Mouse (Mus musculus) CD4-positive, CD25-positive, alpha-beta regulatory T cell, adult 2 months (primary cell): ENCODE measurements around the gene Nab2.

ENCODE experiments used
- DNase-seq: peaks from one replicate; pipeline ENCODE4 v3.0.0-alpha.2; 2012; ENCODE audit warnings: low read depth, low spot score

Gene Nab2

GRCm38 (mm10) chr10:127643553-127644238, 24.7 kb downstream of the Nab2 start:
- peak; percentile 88 for DNase-seq

GRCm38 (mm10) chr10:127642772-127643552, 25.4 kb downstream of the Nab2 start, which contains the start of gene Stat6:
Stat6 (plus strand) TSS chr10:127642986.
- DNase-seq: peak; percentile 91

GRCm38 (mm10) chr10:127641861-127642771, 26.3 kb downstream of the Nab2 start:
- peak; percentile 93 for DNase-seq

GRCm38 (mm10) chr10:127640421-127640820, 27.9 kb downstream of the Nab2 start:
- no peak for DNase-seq

GRCm38 (mm10) chr10:127632668-127633271, 35.6 kb downstream of the Nab2 start:
- no peak for DNase-seq

- DNase-seq: no peak
These were observed 36.8 kb downstream of the Nab2 start for GRCm38 (mm10) chr10:127631261-127632214.

GRCm38 (mm10) chr10:127626433-127626832, 41.9 kb downstream of the Nab2 start:
- DNase-seq: peak; percentile 68

- peak; percentile 12 for DNase-seq
These were observed 44.7 kb downstream of the Nab2 start for GRCm38 (mm10) chr10:127623439-127624216.

GRCm38 (mm10) chr10:127622661-127623060, 45.7 kb downstream of the Nab2 start:
- no peak for DNase-seq

- peak; percentile 27 for DNase-seq
These were observed 46.3 kb downstream of the Nab2 start for GRCm38 (mm10) chr10:127622057-127622392.

- peak; percentile 73 for DNase-seq
These were observed 46.9 kb downstream of the Nab2 start for GRCm38 (mm10) chr10:127621191-127622056.

- no peak for DNase-seq
These were observed 47.8 kb downstream of the Nab2 start, which contains the start of gene Lrp1 for GRCm38 (mm10) chr10:127620406-127621190. Lrp1 (minus strand) TSS chr10:127621148.

GRCm38 (mm10) chr10:127619941-127620405, 48.4 kb downstream of the Nab2 start:
- no peak for DNase-seq

GRCm38 (mm10) chr10:127619119-127619721, 49.1 kb downstream of the Nab2 start:
- no peak for DNase-seq

- no peak for DNase-seq
These were observed 50.2 kb downstream of the Nab2 start for GRCm38 (mm10) chr10:127618173-127618572.

- no peak for DNase-seq
These were observed 51.1 kb downstream of the Nab2 start for GRCm38 (mm10) chr10:127617294-127617693.

- no peak for DNase-seq
These were observed 52.1 kb downstream of the Nab2 start for GRCm38 (mm10) chr10:127616261-127616679.
